Mouse (Mus musculus) liver, adult (tissue): ENCODE measurements around the gene Lipc.

Experiments used
- GATA4 ChIP-seq: IDR thresholded peaks from 2 replicates; pipeline ENCODE4 v1.6.1; 2014; ENCODE audit warnings: mild to moderate bottlenecking, low read length; ENCODE audit not compliant: insufficient replicate concordance

Gene Lipc

GRCm38 (mm10) chr9:70834217-70834616 lies 117.8 kb downstream of the Lipc start:
- no peak for TF ChIP-seq GATA4

- no peak for TF ChIP-seq GATA4
Measured at GRCm38 (mm10) chr9:70833111-70833908, 118.7 kb downstream of the Lipc start.

GRCm38 (mm10) chr9:70832231-70832630 lies 119.8 kb downstream of the Lipc start:
- TF ChIP-seq GATA4: no peak

- no peak for TF ChIP-seq GATA4
Measured at GRCm38 (mm10) chr9:70830844-70831529, 121.0 kb downstream of the Lipc start.

- TF ChIP-seq GATA4: no peak
Measured at GRCm38 (mm10) chr9:70829784-70830488, 122.1 kb downstream of the Lipc start.

GRCm38 (mm10) chr9:70827911-70828310 lies 124.1 kb downstream of the Lipc start:
- no peak for TF ChIP-seq GATA4

GRCm38 (mm10) chr9:70824103-70824502 lies 127.9 kb downstream of the Lipc start:
- no peak for TF ChIP-seq GATA4

GRCm38 (mm10) chr9:70818739-70819138 lies 133.3 kb downstream of the Lipc start:
- TF ChIP-seq GATA4: no peak

GRCm38 (mm10) chr9:70817396-70817795 lies 134.6 kb downstream of the Lipc start:
- no peak for TF ChIP-seq GATA4

GRCm38 (mm10) chr9:70816701-70817305 lies 135.2 kb downstream of the Lipc start:
- TF ChIP-seq GATA4: no peak

- TF ChIP-seq GATA4: no peak
Measured at GRCm38 (mm10) chr9:70812551-70812950, 139.5 kb downstream of the Lipc start.

GRCm38 (mm10) chr9:70807714-70808113 lies 144.3 kb downstream of the Lipc start:
- TF ChIP-seq GATA4: no peak

- no peak for TF ChIP-seq GATA4
Measured at GRCm38 (mm10) chr9:70806069-70806468, 146.0 kb downstream of the Lipc start.

- no peak for TF ChIP-seq GATA4
Measured at GRCm38 (mm10) chr9:70802816-70803215, 149.2 kb downstream of the Lipc start.

- no peak for TF ChIP-seq GATA4
Measured at GRCm38 (mm10) chr9:70801761-70802160, 150.3 kb downstream of the Lipc start.
